Mouse (Mus musculus) left cerebral cortex, postnatal 4 days (tissue): Measurements from ENCODE around the gene Drd4. TPM values are rescaled to one million over a fixed set of nuclear protein-coding genes. Genes with fewer than 3 reads are reported as not detected.

ENCODE experiments used
- DNase-seq: peaks from one replicate; pipeline ENCODE4 v3.0.0-alpha.2; 2022
- intact Hi-C: fragments of 180-260 bp; cut with DNase I; formaldehyde crosslinking; loops from one replicate; pipeline ENCODE4 v1.15.1; 2025
- total RNA-seq, 2 experiments: library from RNA; stranded (reverse); gene quantifications; 2 replicates each; pipeline ENCODE4 v1.2.3; 2021

Drd4 gene
- total RNA-seq, 2 experiments from 2014 or later, result 0.48 to 0.54 TPM

DNA sequence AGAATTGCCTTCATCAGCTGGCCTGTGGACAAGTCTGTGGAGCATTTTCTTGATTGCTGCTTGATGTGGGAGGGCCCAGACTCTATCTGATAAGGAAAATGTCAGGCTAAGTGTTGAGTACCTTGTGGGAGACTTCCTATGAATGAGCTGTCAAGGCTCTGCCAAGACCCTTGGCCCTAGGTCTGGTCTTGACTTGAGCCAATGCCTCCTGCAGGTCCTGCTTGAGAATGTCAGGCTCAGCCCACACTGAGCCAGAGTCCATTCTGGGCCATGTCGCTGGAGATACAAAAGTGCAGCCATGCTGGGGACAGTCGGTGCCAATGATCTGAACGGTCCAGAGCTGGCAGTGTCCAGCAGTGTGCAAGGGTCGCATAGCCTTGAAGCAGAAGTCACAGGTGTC is 9.1 kb upstream of the Drd4 start:
- intact Hi-C loops, result no loop called here
- DNase-seq, result no peak

DNA sequence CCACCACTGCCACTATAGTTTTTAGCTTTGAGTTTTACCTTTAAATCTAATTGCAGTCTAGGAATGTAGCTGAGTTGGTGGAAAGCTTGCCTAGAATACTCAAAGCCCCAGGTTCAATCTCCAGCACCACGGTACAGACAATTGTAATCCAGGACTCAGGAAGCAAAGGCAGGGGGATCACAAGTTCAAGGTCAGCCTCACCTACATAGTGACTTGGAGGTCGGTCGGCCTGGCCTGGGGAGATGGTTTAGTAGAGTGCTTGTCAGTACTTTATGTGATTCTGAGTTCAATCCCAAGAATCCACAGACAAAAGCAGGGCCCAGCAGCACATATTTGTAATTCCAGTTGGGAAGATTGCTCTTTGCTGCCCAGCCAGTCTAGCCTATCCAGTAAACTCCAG is 3.8 kb upstream of the Drd4 start:
- intact Hi-C loops, result no loop called here
- no peak for DNase-seq

DNA sequence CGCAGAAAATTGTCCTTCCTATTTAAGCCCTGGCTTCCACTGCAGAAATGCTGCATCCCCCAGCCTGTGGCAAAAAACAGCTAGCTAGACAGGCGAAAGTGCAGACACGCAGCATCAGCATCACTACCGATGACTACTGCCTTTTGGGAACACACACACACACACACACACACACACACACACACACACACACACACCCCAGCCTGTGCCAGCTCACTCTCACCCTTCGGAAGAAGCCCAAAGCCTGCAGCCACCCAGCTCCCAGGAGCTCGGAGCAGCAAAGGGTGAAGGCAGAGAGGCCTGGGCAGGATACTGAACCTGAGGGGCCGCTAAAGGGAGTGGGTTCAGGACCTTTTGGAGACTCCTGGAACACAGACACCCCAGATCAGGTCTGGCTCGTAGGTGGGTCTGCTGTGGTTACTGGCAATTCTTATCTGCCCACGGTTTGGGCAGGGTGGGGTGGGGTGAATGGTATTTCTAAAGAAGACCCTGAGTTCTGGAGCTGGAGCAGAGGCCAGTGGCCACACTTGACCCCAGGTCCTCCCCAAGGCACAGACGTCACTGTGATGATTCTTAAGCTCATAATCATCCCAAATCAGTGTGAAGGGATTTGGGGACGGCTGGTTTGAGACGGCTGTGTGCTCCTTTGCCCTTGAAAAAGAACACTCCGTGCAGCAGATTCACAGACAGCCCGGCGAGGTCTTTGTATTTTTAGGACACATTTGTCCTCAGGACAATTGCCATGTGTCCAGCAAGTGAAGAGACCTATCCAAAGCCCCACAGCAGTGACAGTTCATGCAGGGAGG is 980 bp downstream of the Drd4 start:
- DNase-seq, result no peak
- intact Hi-C loops, result no loop called here

DNA sequence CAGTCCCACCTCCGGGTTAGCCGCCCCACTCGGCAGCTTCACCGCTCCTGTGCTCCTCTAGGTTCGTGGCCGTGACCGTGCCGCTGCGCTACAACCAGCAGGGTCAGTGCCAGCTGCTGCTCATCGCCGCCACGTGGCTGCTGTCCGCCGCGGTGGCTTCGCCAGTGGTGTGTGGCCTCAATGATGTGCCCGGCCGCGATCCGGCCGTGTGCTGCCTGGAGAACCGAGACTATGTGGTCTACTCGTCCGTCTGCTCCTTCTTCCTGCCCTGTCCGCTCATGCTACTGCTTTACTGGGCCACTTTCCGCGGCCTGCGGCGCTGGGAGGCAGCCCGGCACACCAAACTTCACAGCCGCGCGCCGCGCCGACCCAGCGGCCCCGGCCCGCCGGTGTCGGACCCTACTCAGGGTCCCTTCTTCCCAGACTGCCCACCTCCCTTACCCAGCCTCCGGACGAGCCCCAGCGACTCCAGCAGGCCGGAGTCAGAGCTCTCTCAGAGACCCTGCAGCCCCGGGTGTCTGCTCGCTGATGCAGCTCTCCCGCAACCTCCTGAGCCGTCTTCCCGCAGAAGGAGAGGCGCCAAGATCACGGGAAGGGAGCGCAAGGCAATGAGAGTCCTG is 2.2 kb downstream of the Drd4 start:
- DNase-seq, result peak; percentile 47
- intact Hi-C loops, result no loop called here

DNA sequence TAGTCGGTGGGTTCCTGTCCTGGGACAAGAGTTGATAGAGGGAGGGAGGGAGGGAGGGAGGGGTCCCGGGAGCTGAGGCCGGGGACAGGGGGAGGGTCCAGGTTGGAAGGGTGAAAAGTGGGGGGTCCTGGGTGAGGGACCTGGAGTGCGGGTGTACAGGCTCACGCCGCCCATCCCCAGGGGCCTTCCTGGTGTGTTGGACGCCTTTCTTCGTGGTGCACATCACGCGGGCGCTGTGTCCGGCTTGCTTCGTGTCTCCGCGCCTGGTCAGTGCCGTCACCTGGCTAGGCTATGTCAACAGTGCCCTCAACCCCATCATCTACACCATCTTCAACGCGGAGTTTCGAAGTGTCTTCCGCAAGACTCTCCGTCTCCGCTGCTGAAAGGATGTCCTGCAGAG is 2.7 kb downstream of the Drd4 start:
- intact Hi-C loops, result no loop called here
- DNase-seq, result no peak

DNA sequence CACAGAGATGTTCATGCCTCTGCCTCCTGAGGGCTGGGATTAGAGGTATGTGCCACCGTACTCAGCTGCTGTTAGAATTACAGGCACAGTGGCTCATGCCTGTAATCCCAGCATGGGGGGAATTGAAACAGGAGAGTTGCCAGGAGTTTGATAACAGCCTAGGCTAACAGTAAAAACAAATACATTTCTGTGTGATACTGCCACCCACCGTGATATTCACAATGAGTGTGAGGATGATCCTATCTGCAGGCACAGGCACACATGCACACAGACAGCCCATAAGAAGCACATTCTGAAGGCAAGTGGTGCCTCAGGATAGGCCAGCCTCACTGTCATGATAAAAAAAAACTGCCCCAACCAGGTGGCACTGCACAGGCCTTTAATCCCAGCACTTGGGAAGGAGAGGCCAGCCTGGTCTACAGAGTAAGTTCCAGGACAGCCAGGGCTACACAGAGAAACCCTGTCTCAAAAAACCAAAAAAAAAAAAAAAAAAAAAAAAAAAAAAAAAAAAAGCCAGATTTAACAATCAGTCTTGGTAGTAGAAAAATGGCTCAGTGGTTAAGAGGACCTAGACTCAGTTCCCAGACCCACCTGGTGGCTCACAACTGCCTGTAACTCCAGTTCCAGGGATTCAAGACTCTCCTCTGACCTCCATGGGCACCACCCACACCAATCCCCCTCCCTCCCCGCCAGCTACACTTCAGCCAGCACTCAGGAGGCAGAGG is 6.3 kb downstream of the Drd4 start:
- intact Hi-C loops, result no loop called here
- DNase-seq, result no peak

DNA sequence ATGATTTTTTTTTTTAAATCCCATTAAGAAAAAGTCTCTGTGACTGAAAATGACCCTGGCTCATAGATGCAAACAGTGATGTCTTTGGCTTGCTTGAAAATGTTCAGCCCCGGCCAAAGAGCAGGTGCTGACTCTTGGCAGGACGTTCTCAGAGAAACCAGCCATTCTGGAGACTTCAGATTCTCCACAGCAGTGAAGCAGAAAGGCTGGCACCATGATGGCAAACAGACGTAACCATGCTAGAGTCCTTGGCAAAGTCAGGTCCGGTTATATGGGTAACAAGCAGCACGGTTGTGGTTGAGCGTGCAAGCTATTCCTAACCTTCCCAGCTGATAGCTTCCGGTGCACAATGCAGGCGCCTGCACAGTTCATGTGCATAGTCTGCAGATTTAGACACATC is 7.4 kb downstream of the Drd4 start:
- peak; percentile 68 for DNase-seq

DNA sequence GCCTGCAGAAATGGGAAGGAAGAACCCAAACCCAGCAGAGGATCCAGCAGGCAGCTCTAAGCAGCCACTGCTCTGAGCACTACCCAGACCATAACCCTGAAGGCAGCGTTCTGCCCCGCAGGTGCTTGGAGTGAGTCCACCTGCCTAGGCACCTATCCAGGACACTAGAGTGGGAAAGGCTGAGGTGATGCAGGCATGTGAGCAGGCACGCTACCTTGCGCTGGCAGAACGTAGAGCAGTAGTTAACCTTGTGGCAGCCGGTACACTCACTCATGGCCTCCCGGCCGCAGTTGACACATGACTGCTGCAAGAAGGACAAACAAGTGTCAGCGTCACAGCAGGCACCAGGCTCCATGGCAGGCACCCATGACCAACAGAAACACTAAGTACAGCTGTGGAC is 9.6 kb downstream of the Drd4 start:
- intact Hi-C loops, result no loop called here
- DNase-seq, result no peak

More for the DNA sequence above, 7.4 kb downstream of the Drd4 start:
- intact Hi-C loops, result no loop called here

DNA sequence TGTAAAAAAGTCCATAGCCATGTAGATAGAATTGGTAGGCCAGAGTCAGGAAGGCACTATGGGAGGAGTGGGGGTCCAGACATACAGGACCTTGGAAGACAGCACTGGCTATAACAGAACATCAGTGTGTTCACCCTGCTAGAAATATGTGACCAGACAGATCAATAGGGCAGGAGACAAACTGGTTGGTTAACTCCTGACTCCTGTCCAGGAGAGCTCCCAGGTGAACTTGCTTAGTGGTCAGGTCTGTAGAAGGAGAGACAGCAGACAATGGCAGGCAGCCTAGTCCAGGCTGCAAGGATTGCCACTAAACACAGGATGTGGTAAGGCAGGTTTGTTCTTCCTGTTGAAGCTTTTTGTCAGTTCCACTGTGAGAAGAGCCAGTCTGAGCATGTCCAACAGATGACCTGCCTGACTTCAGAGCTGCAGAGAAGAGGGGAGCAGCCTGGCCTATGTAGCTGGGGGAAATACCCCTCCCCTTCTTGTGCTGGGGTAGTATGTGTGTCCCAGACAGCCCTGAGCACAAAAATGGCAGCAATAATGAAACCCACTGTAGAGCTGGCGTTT is 11.0 kb downstream of the Drd4 start:
- intact Hi-C loops, result no loop called here
- no peak for DNase-seq

DNA sequence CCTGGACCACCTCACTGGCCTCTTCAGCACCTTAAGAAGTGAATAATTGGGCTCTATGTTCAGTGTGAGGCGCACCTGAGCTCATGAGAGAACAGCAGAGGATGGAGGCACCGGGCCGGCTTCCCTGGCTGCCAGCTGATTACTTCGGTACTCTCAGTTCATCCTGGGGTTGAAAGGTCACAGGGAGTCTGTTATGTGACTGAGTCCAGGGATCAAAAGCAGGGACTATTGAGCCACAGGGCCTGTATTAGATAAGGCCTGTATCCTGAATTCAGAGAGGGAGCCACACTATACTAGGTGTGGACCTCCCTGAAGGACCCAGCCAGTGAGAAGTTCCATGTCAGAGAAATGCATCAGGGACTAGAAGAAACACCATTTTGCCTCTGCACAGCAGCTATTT is 12.7 kb downstream of the Drd4 start:
- intact Hi-C loops, result no loop called here
- no peak for DNase-seq

DNA sequence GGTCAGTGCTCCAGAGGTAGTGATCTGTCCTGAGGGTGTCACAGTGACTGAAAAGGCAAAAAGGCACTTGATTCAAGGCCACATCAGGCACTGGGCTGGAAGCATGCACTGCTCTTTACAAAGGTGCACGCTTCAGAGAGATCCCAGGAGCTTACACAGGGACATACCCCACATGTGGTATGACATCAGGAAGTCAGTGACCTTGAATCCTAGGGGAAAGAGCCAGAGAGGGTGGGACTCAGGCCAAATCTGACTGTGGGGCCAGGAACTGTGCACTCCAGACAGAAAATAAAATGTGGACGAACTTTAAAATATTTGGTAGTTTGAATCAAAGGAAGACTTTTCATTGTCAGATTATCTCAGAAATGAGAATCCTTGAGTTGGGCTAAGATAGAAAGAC is 22.6 kb downstream of the Drd4 start:
- intact Hi-C loops, result loop anchor here (5.0 kb wide), 1 partner anchor 72 kb away; no protein-coding TSS in a partner anchor
- no peak for DNase-seq

DNA sequence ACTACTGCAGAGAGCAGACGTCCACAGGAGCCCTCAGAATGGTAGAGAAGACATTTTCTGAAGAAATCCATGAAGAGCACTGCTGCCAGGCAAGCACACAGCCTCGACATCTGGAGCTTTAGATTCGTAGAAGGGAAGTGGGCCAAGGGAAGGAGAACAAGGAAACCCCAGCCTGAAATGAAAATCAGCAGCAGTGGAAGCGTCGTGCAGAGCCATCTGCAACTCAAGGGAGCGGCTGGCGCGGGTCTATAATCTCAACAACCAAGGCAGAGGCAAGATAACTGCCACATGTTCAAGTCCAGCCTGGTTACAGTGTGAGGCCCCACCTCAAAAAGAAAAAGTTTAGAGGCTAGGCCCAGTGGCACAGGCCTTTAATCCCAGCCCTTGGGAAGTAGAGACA is 23.3 kb downstream of the Drd4 start:
- intact Hi-C loops, result no loop called here
- DNase-seq, result no peak

DNA sequence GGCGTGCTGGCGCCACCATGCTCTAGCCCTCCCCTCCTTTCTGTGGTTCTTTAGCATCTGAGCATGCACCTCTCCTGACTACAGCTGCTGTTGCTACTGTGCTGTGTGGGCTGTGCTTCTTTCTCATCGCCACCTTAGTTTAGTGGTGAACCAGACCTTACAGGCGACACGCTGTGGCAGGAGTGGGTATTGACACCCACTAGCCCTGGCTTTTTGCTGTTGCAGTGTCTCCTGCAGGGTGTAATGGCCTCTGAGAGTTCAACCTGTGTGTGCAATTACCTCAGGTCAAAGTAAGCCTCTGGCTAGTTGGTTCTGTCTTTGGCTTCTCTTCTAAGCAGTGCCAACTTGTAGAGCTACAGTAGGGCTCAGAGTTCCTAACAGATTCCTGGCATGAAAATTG is 24.2 kb downstream of the Drd4 start:
- no peak for DNase-seq
- intact Hi-C loops, result no loop called here

DNA sequence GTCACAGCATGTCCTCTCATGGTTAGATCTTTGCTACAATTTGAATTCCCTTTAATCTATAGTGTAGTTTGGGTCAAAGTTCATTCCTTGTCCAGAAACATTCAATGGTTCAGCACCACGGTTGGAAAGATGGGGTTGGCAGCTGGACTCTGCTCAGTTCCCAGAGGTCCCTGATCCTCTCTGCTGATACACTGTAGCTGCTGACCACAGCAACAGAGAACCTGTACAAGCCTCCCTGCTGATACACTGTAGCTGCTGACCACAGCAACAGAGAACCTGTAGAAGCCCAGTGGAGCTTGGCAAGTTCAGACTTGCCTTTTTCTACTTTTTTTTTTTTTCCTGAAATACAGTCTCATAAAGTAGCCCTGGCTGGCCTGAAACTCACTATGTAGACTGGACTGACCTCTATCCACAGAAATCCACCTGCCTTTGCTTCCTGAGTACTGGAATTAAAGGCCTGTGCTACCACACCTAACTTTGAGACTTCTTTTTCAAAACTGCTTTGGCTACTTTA is 25.9 kb downstream of the Drd4 start:
- no peak for DNase-seq
- intact Hi-C loops, result no loop called here

DNA sequence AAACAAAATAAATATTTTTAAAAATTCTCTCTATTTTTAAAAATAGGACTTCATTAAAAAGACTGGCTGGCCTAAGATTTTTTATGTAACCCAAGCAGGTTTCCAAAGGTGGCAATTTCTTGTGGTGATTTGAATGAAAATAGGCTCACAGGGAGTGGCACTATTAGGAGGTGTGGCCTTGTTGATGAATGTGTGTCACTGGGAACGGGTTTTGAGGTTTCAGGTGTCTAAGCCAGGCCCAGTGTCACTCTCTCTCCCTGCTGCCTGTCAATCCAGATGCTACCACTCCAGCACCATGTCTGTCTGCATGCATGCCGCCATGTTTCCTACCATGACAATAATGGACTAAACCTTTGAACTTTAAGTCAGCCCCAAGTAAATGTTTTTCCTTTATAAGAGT is 27.6 kb downstream of the Drd4 start:
- intact Hi-C loops, result no loop called here
- no peak for DNase-seq

DNA sequence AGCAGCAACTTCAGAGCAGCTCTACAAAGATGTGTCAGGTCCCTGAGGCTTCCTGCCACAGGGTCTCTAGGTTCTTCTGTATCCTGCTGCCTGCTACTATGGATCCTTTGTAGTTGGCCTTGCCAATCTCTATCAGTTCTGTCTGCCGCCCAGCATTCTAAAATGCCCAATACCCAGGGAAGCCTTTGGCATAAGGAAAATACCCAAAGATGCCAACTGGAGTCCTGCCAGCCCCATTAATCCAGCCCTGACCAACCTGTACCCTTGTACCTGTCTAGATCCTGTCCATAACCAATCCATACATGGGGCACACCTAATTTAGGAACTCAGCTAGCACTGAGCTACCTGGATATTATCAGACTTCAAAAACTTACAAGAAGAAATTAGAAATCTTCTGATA is 32.9 kb downstream of the Drd4 start:
- intact Hi-C loops, result loop anchor here (5.0 kb wide), 1 partner anchor 72 kb away; no protein-coding TSS in a partner anchor
- no peak for DNase-seq

DNA sequence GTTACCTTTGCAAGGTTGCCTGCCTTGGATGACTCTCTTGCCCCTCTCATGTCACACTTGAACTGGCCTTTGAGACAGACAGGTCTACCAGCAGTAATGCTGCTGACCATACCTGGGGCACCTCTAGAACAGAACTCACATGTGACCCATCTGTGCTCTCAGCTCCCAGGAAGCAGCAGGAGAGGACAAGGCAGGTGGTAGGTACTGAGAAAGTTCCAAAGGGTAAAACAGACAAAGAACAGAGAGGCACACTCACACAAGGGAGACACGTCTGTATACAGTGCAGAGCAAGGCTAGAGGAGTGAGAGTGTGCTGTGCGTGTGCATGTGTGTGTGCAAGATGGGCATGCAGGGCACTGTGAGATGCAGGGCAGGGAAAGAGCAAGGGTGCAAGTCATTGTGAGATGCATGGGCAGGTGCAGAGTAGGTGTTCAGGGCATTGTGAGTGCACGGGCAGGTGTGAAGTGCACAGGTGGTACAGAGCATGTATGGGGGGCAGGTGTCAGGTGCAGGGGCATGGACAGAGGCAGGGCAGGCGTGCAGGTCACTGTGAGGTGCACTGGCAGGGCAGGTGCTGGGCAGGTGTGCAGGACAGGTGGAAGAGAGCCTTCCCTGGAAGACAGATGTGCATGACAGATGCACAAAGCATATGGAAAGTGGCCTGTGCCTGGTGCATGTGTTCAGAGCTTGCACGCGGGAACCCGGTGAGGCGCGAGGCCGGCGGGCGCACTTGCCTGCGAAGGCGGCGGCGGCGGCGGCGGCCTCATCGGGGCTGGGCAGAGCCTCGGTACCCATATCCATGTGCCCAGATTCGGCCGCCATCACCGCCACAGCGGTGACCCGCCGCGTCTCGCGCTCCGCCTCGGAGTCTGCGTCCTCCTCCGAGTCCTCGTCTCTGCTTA is 35.0 kb downstream of the Drd4 start:
- no peak for DNase-seq
- intact Hi-C loops, result no loop called here

DNA sequence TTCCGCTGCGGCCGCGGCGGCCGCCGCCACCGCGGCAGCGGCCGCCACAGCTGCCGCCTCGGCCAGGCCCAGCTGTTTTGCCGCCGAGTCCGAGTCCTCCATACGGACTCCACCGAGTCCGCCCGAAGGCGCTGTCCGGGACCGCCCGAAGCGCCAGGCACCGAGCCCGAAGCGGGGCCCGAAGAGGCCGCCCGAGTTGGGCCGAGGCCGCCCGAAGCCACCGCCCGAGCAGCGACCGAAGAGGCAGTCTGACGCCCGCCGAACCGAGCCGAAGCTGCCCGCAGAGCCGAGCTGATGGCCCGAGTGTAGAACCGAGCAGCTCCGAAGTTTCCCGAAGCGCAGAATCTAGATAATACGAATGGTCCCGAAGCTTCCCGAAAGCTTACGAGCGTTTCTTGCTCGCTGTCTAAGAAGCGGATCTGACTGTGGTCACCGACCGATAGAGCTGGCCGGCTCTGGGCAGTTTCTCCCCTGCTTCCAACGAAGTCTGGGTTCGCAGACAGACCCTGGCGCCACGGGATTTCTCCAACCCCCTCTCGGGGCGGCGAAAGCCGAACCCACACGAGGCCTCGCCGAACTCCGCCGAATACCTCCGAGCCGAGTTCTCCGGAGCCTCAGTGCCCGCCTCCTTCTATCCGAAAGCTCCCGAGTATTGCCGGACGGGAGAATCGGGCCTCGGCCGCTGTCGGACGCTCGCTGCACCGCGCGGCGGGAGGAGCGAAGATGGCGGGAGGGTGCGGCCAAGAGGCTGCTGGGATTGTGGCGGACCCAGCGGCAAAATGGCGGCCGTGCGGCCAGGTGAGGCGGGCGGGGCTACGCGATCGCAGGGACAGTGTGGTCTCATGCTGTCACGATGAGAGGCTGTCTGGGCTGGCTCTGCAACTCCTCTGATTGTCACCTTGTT is 35.9 kb downstream of the Drd4 start, which contains the start of the genes Deaf1 and Tmem80:
Gene Deaf1 (minus strand): TSS at position 222 of the 904 bp plus-strand sequence.
Gene Tmem80 (plus strand): TSS at position 271 of the 904 bp plus-strand sequence.
- intact Hi-C loops, result no loop called here
- DNase-seq, result peak; percentile 100

DNA sequence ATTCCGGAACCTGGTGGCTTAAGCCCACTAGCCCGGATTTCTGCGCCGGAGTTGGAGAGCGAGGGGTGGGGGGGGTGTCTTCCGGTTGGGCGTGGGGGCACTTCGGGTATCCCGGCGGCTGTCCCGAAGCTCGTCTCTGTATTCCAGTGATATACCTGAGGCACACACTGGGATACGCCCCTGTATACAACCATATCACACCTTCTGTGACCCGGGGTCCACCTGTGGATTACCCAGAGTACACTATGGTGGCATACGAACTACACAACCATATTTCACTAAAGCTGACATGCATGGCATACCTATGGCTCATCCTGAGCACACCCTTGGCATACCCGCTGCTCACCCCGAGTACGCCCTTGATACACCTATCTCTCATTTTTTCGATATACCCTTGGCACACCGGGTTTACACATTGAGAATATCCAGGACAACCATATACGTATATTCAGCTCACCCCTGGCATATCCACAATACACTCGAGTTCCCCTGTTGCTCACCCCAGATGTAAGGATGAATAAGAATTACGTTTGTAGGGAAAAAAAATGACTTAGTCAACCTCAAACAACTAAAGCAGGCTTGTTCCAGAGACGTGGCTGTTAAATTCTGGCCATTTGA is 36.7 kb downstream of the Drd4 start:
- DNase-seq, result no peak
- intact Hi-C loops, result no loop called here
